Mouse (Mus musculus) liver, adult 2 months (tissue): ENCODE measurements around the gene Phldb1. TPM values are rescaled to one million over a fixed set of nuclear protein-coding genes. Genes with fewer than 3 reads are reported as not detected.

ENCODE experiments used
- DNase-seq: peaks from one replicate; pipeline ENCODE4 v3.0.0-alpha.2; 2011; ENCODE audit warnings: low read depth, low spot score; ENCODE audit errors: extremely low read depth
- H3K27ac ChIP-seq: fragments of 200-500 bp; replicated peaks from 2 replicates; pipeline ENCODE4 v1.5.1; 2012; ENCODE audit warnings: low read depth, mild to moderate bottlenecking, control low read depth, inconsistent platforms, low read length; ENCODE audit not compliant: insufficient read depth
- H3K27me3 ChIP-seq: fragments of 200-500 bp; 2 replicates; pipeline ENCODE4 v1.6.1; 2012; ENCODE audit warnings: mild to moderate bottlenecking, moderate library complexity, low read length, inconsistent platforms; ENCODE audit not compliant: control insufficient read depth, insufficient read depth
- H3K36me3 ChIP-seq: fragments of 200-500 bp; 2 replicates; pipeline ENCODE4 v1.6.1; 2012; ENCODE audit warnings: low read length, inconsistent platforms; ENCODE audit not compliant: control insufficient read depth, insufficient read depth
- H3K4me1 ChIP-seq: fragments of 200-500 bp; 2 replicates; pipeline ENCODE4 v1.6.1; 2011; ENCODE audit warnings: low read length; ENCODE audit not compliant: control insufficient read depth, insufficient read depth
- H3K4me3 ChIP-seq: fragments of 200-500 bp; 2 replicates; pipeline ENCODE4 v1.5.1; 2011; ENCODE audit warnings: low read depth, mild to moderate bottlenecking, control low read depth, low read length, moderate library complexity; ENCODE audit not compliant: insufficient read depth
- H3K79me2 ChIP-seq: fragments of 200-500 bp; 2 replicates; pipeline ENCODE4 v1.6.1; 2012; ENCODE audit warnings: inconsistent platforms, mild to moderate bottlenecking, low read length, moderate library complexity; ENCODE audit not compliant: control insufficient read depth, insufficient read depth
- H3K9ac ChIP-seq: fragments of 200-500 bp; 2 replicates; pipeline ENCODE4 v1.6.1; 2012; ENCODE audit warnings: low read depth, mild to moderate bottlenecking, control low read depth, inconsistent platforms, low read length
- CTCF ChIP-seq: fragments of 200-500 bp; IDR thresholded peaks from 2 replicates; pipeline ENCODE4 v1.5.1; 2011; ENCODE audit warnings: low read depth, low read length, control low read depth
- POLR2A ChIP-seq: fragments of 200-500 bp; IDR thresholded peaks from 2 replicates; pipeline ENCODE4 v1.6.1; 2011; ENCODE audit warnings: low read length, control low read depth; ENCODE audit not compliant: insufficient read depth; ENCODE audit errors: extremely low read depth
- WGBS: fragments of 180-500 bp; shearing (Covaris S2); methylation state at CpG from one replicate; pipeline ENCODE4 v1.1.7; 2018; 5-methylcytosine and 5-hydroxymethylcytosine counted together
- polyA plus RNA-seq: library from polyadenylated mRNA; depleted of rRNA; stranded (reverse); fragments of >200 nt; gene quantifications from 2 replicates; pipeline ENCODE4 v1.2.3, GENCODE M21; 2012
- total RNA-seq: library from RNA; depleted of rRNA; stranded (reverse); fragments of >200 nt; gene quantifications from 2 replicates; pipeline ENCODE4 v1.2.3, GENCODE M21; 2014

The Phldb1 gene
- total and polyA plus RNA-seq, 2 experiments: 2.2 to 5.9 TPM

DNA sequence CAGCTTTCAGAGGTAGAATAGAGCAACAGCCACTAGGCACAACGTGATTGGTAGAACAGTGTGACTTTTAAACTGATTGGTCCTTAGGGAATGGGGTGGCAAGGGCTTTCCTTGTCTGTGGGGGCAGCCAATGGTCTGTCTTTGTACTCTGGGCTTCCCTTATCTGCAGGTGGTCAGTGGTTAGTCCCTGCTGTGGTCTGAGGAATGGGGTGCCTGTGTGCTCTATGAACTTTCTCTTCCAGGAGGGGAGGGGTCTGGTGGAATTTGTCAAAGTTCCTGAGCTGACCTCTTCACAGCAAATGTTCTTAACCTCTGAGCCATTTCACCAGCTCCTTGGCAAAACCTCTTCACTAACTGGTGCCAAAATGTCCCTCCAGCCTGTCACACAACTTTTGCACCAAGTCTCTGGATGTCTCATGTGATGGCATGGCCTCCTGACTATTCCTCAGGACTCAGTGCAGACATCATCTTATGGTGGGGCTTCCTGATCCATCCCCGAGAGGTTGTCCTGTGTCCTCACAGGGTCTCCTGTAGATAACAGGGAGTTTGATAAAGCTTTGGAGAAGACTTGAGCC, 62.6 kb downstream of the Phldb1 start:
- H3K36me3 ChIP-seq: no peaks in the 10 kb centered on the region
- TF ChIP-seq POLR2A (no peak), CTCF (no peak)
- 73% methylated on average over 2 of the region's 2 CpGs for WGBS
- H3K27ac ChIP-seq: peak overlapping the region; percentile 97
- DNase-seq: peak; percentile 88
- peaks cover 24% of the 10 kb centered on the region for H3K4me1 ChIP-seq
- H3K27me3 ChIP-seq: no peaks in the 10 kb centered on the region
- no peak overlapping the region for H3K9ac ChIP-seq
- no peaks in the 10 kb centered on the region for H3K79me2 ChIP-seq
- no peak overlapping the region for H3K4me3 ChIP-seq

DNA sequence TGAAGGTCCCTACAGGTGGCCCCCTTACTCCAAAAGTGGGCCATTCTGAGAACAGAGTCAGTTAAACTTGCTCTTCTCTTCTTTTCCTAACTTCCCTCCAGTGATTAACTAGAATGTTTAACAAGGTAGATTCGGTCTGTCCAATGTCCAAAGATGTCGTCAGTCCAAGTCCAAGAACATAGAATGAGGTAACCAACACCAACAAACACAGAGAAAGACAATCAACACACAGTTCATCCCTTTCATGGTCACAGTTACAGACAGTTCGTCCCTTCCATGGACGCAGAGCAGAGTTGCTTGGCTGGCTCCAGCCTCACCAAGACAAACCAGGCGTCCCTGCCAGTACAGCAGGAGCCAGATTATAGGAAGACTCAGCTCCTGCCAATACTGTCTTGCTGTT, 63.6 kb downstream of the Phldb1 start:
- H3K79me2 ChIP-seq: no peaks in the 10 kb centered on the region
- H3K4me3 ChIP-seq: peak overlapping the region; percentile 32
- TF ChIP-seq POLR2A: 0 out of 2 replicates have a peak, but pooled peaks have one; percentile 28
- no peak for TF ChIP-seq CTCF
- DNase-seq: peak; percentile 87
- H3K27me3 ChIP-seq: no peaks in the 10 kb centered on the region
- H3K36me3 ChIP-seq: no peaks in the 10 kb centered on the region
- peak overlapping the region; percentile 97 for H3K27ac ChIP-seq
- WGBS: 21% methylated on average over 5 of the region's 5 CpGs
- peaks cover 22% of the 10 kb centered on the region for H3K4me1 ChIP-seq
- H3K9ac ChIP-seq: peak overlapping the region; percentile 46

DNA sequence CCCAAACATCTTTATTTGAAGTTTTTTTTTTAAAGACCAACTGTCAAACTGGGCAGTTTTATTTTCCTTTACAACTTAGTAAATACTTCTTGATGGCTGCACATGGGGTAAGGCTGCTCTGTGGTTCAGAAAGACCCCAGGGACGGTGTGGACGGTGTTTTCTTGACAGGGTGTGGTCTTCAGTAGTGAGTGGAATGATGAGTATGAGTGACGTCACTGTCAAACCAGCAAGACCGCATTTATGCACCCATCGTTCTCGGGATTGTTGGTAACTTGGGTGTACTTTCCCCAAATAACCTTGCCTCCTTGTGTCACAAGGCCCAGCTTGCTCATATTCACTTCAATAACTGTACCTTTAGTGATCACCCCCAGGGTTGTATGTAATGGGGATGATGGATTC, 71.3 kb downstream of the Phldb1 start:
- Histone ChIP-seq H3K36me3 (no peaks in the 10 kb centered on the region), H3K4me1 (no peaks in the 10 kb centered on the region), H3K27me3 (no peaks in the 10 kb centered on the region), H3K27ac (no peak overlapping the region), H3K79me2 (no peaks in the 10 kb centered on the region), H3K9ac (no peak overlapping the region), H3K4me3 (no peak overlapping the region)
- TF ChIP-seq POLR2A: no peak
- no peak for TF ChIP-seq CTCF
- DNase-seq: no peak
- 92% methylated on average over 6 of the region's 6 CpGs for WGBS

DNA sequence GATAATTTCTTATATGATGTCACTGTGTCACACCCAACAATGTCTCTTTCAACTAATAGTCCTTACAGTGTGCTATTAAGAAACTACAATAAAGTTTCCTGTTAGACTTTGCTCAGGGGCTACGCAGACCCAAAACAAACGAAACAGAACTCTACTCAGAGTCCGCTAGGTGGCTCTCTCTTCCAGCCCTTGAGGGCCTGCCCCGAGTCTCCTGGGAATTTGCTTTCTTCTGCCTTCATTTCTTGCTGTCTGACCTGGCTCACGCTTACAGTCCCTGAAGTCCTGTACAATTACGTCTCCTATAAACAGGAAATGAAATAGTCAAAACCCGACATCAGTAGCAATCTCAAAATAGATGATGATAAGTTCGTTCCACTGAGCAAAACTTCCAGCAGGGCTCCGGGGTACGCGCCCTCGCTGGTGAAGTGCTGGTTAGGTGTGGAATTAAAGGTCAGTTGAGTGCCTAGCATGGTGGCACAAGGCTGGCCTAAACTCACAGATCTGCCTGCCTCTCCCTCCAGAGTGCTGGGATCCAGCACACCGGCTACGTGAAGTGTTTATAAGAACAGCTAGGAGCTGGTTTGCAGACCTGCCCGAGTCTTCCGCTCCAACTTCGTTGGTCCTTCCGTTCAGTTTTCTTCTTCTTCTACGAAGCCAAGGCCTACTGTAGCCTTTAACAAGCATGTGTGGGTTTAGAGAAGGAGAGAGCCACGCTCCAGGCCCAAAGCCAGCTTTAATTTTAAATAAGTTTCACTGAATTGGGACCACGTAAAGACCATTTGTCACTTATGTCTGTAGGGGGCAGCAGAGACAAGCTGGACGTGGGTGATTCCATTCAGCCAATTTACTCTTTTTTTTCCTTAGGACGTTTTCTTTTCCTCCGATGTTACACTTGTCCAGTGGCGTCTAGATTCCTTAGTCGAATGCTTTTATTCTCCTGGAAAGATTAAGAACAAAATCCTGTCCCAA, 79.6 kb downstream of the Phldb1 start:
- 21% methylated on average over 26 of the region's 26 CpGs for WGBS
- DNase-seq: peak; percentile 62
- peak overlapping the region; percentile 13; the same call in 1 of the 2 replicates for H3K9ac ChIP-seq

DNA sequence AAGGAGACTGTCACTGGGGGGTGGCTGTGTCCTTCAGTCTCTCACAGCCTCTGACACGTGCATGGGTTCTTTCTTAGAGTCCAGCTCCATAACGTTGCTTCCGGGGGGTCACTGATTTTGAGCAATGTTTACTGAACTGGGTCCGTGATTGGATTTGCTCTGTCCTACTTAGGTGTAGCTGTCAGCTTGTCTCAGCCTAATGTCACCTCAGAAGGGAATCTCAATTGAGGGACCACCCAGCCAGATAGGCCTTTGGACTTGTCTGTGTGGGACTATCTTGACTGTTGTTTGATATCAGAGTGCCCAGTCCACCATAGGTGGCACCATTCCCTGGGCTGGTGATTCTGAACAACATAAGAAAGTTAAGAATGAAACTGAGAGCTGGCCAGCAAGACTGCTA, 81.1 kb downstream of the Phldb1 start:
- no peak for TF ChIP-seq CTCF
- no peak for TF ChIP-seq POLR2A
- WGBS: 83% methylated on average over 4 of the region's 4 CpGs
- Histone ChIP-seq H3K9ac (no peak overlapping the region), H3K27ac (no peak overlapping the region), H3K4me3 (no peak overlapping the region), H3K36me3 (no peaks in the 10 kb centered on the region), H3K79me2 (no peaks in the 10 kb centered on the region), H3K27me3 (no peaks in the 10 kb centered on the region), H3K4me1 (no peaks in the 10 kb centered on the region)
- no peak for DNase-seq

More for the DNA sequence above, 79.6 kb downstream of the Phldb1 start:
- Histone ChIP-seq H3K27ac (no peak overlapping the region), H3K4me3 (peak overlapping the region; percentile 25; the same call in 1 of the 2 replicates), H3K79me2 (no peaks in the 10 kb centered on the region), H3K36me3 (no peaks in the 10 kb centered on the region), H3K27me3 (no peaks in the 10 kb centered on the region), H3K4me1 (no peaks in the 10 kb centered on the region)
- TF ChIP-seq CTCF: peak; percentile 77
- TF ChIP-seq POLR2A: no peak

DNA sequence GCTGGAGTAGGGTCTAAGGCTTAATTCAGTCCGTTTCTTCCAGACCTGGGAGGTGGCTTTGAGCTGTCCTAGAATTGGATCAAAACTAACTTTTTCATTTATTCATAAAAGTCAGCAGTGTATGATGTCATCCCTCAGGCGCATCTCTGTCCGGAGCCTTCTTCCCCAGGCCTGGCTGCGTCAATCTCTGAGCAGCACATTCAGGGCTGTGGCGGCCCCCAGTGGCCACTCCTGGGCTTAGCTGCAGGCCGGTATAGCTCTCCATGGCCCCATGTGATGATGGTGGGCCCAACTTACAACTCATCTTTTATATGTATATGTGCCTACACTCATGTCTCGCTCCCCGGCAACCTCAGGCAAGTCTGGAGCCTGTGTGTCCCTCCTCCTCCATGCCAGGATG, 83.0 kb downstream of the Phldb1 start:
- no peak for DNase-seq
- no peaks in the 10 kb centered on the region for H3K27me3 ChIP-seq
- H3K79me2 ChIP-seq: no peaks in the 10 kb centered on the region
- H3K36me3 ChIP-seq: no peaks in the 10 kb centered on the region
- TF ChIP-seq CTCF (peak; percentile 91), POLR2A (no peak)
- H3K9ac ChIP-seq: no peak overlapping the region
- H3K4me3 ChIP-seq: no peak overlapping the region
- no peaks in the 10 kb centered on the region for H3K4me1 ChIP-seq
- H3K27ac ChIP-seq: no peak overlapping the region
- 13% methylated on average over 8 of the region's 8 CpGs for WGBS
